Mouse (Mus musculus) embryo, embryonic 10 days (tissue): ENCODE measurements around the gene Ptprm.
A peak's percentile ranks its signal among the peaks of the same experiment; 100 is the strongest.

Experiments
- DNase-seq: peaks from one replicate; pipeline ENCODE4 v3.0.0-alpha.2; 2015; ENCODE audit warnings: low spot score

The Ptprm gene

DNA sequence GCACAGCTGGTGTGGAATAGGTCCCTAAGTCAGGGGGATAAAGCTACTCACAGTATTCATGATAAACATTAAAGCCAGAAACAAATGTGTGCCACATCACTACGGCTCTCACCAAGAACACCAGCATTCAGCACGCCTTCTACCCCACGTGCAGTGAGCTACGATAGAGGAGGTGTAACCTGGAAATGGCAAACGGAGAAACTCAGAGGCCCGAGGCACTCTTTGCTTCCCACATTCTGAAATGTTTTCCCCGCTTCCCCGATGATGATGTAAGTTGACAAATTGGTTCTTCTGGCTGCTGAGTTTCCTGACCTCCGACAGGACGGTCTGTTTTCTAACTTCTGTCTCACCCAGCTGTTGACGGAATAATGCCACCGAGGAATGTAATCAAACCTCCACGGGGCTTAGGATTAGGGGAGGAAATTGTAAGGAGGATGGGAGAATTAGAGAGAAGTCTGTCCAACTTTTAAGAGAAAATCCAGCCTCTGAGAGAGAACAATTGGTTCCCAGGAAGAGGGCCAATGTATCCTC lies 72.6 kb downstream of the Ptprm start:
- DNase-seq = peak; percentile 28

DNA sequence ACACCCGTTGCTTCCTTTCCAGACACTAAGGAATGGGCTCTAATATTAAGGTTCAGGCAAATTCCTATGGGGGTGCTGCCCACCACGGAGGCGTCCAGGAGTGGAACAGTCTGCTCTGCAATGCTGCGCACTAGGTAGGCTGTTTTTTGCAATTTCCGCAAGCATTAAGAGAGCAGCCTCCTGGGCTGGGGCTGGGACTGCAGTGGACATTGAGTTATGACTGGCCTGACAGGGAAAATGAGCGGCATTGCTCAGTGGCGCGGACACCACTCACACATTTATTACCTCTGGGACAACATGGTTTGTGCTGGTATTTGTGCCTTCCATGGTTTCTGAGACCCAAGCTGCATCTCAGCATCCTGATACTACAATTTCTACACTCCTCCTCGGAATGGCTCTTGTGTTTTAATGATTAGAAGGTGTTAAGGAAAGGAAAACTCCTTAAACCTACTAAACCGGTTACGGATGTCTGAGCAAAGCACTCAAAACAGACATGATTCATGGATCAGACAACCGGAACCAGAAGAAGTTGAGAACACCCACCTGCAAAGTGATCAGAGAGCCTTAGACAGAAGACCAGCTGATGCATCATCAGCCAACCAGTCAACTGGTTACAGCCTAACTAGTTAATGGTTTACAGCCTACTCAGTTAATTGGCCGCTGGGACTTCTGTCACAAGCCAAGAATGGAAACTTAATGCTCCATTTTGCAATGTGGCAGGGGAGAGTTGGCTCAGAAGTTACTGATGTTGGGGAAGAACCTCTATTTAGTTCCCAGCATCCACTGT lies 76.9 kb downstream of the Ptprm start:
- no peak for DNase-seq

DNA sequence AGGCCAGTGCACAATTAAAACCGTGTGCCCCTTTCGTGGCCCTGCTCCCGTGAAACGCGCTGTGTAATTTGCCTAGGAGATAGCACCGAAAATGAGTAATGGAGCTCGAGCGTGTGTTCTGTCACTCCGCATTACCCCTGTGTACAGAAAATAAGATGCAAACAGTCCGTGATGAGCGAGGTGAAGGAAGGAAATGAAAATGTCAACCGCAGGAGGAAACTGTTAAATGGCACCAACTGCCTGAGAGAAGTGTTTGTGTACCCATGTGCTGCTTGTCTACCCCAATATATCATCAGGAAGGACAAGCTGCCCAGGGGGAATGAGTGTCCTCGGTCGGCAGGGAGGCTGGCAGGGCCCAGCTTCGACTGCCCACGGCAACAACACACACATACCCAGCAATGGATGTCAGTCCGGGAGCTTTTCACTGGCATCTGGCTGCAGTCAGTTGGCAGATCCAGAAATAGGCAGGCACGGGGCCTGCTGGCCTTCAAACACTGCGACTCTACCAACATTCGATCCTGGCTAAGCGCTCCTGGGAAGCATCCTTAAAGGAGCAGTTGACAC lies 79.6 kb downstream of the Ptprm start:
- DNase-seq = peak; percentile 10

DNA sequence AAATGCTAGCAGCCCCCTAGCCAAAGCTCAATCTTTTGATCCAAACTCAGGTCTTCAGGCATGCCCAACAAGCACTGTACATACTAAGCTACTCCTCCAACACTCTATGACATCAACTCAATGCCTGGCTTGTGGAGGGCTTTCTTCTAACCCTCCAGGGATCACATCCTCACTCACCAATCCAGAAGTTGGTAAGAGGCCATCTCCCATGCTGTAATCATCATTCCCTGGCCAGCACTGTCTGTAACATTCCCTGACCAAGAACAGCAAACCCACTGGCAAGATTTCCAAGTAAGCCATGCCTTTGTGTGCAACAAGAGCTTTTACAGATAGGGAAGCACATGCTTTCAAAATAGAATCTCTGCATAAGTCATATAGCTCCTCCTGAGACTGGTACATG lies 81.3 kb downstream of the Ptprm start:
- no peak for DNase-seq

DNA sequence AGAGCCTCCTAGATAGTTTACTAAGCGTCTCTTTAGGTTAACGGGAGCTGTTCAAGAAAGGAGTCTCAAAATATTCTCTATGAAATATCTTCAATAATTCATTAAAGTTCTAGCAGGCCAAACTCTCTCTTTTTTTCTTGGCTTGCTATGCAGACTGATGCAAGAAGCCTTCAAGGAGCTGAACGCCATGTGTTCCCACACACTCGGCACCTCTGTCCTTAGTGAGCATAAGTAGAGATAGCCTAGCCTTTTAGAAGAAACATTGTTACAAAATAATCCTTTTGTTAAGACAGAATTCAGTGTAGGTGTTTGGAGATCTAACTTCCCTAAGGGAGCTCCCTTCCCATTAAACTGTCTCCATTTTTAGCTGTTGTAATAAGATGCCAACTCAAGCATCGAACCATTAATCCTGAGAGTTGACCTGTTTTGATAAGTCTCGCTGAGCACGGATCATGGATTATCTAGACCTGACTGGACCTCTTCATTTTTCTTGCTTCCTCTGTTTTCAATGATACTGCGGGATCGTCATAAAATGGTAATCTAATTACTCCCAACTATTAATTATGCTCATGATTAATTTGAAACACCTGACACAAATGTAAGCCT lies 85.7 kb downstream of the Ptprm start:
- DNase-seq = no peak

DNA sequence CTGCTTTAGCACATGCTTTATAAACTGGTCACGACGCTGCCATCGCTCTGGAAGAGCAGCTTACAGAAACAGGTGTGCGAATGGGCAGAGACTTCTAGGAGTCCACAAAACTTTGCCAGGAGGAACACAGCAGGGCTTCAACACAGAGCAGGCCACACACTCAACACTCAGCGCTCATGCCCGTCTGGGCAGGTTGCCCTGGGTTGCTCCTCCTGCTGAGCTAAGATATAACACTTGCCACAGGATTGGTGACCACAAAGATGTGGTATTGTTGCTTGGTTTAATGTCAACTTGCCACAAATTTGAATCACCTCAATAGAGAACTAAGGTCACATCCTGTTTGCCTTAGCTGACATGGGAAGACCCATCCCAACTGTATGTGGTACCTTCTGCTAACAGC lies 88.0 kb downstream of the Ptprm start:
- DNase-seq = no peak

DNA sequence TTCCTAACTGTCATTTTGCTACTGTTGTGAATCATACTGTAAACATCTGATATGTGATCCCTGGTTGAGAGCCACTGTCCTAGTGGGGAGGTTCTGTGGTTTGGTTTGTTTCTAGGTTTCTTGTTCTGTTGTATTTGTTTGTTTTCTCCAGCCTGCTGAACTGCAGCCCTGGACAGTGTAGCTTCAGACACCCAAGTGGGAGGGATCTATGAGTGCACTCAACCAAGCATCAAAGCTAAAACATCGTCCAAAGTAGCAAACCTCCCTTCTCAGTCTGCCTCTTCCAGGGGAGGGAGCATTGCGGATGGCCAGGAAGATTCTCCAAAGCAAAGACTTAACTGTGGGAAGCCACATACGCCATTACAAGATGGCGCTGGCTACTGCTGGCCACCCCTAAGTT lies 88.7 kb downstream of the Ptprm start:
- no peak for DNase-seq

DNA sequence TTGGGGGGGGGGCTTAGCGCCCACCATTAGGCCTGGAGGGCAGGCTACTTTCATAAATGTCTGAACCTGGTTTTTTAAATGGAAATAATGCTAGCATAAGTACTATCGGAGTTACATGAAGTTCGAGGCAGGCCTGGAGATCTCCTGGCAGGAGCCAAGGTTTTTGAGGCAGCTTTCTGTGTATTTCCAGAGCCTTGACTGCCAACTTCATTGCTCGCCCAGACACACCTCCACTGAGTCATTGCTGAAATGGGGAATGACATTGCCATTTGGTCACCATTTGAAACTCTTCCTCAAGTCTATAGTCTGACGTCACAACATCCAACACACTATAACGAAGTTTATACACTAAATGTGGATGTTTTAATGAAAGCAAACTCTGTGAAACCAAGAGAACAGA lies 89.5 kb downstream of the Ptprm start:
- DNase-seq = no peak

DNA sequence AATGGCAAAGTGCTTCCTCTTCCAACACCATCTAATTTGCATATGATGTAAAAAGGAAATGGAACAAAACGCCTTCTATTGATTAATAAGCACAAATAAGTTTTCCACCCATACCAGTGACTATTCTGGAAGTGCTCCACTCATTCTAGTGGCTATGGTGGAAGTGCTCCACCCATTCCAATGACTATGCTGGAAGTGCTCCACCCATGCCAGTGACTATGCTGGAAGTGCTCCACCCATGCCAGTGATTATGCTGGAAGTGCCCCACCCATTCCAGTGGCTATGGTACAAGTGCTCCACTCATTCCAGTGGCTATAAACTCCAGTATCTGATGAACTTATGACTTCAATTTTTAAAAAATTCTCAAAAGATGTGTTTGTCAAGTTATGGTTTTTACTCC lies 91.2 kb downstream of the Ptprm start:
- no peak for DNase-seq

DNA sequence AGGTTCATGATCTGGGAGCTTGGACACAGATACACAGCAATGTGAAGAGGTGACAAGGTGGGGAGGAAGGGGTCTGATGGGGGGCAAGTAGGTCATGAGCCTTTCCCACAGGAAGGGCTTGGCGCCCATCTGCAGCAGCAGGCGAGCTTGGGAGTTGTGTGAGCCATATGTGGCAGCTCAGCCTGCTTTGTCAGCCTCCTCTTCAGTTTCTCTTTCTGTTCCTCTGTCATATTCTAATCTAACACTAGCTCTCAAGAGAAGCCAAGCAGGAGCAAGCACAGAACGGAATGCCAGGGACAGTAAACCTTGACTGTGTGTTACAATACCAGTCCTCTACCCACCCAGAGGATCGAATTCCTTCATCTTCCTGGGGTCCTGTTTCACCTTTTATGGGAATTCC lies 94.2 kb downstream of the Ptprm start:
- DNase-seq = no peak

DNA sequence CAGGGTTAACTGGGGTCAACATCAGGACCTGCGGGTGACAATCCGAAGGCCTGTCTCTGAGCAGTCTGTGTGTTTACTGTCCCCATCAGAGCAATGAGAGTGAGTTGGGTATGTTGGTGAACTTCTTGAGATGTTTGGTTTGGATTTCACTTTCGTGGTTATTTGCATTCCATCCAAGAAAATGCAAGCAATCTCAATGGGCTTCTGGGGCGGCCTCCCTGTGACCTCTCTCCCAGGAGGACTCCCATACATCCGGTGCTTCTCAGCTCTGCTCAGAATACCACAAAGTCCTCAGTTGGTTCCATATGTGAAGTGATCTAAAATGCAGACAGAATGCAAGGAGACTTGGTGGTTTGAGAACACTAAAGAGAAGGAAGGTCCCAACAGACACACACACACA lies 96.5 kb downstream of the Ptprm start:
- DNase-seq = no peak

DNA sequence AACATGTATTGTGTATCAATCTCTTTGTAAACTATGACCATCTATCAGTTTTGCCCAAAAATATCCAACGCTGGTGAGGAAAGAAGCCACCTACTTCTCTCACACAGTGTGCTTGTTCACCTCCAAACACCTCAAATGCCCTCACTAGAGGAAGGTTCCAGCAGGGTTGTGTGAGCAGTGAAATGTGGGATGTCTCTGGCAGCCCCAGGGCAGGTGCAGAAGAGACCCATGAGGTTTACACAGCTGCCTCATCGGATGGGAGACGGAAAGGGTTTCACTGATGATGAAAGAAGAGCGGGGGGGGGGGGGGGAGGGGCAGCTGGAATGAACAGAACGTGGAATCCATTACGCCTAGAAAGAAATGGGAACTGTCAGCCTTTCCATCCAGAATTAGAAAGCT lies 98.1 kb downstream of the Ptprm start:
- no peak for DNase-seq

DNA sequence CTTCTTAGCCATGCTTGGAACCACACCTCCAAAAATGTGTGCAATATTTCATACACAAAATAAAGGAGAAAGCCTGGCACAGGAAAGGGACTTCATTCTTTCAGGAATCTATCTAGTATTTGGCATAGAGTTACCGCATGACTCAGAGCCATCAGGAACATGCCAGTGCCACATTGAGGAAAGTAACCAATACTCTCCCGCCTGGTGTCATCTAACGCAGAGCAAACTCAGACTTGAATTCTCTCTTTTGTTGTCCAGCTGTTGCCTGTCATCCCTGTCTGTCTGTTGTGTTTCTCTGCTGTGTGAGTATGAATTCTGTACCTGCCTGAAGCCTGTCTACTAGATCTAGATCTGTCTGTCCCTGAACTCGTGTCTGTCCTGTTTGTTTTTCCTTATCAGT lies 100.8 kb downstream of the Ptprm start:
- no peak for DNase-seq

DNA sequence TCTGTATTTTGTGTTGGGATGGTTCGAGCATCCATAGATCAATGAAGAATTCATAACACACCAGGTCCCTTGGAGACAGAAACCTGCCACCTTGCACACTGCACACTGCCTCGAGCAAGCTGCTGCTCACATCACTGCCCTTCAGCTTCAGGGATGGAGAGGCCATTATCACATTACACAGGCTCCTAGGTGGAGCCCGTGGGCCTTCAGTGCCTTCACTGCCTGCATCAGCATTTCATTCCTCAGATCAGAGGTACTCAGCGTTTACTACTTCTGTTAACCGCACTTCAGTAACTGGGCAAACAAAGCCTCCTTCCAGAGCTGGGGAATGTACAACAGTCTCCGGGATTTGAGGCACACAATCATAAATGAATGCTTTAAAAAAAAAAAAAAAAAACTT lies 101.3 kb downstream of the Ptprm start:
- no peak for DNase-seq

DNA sequence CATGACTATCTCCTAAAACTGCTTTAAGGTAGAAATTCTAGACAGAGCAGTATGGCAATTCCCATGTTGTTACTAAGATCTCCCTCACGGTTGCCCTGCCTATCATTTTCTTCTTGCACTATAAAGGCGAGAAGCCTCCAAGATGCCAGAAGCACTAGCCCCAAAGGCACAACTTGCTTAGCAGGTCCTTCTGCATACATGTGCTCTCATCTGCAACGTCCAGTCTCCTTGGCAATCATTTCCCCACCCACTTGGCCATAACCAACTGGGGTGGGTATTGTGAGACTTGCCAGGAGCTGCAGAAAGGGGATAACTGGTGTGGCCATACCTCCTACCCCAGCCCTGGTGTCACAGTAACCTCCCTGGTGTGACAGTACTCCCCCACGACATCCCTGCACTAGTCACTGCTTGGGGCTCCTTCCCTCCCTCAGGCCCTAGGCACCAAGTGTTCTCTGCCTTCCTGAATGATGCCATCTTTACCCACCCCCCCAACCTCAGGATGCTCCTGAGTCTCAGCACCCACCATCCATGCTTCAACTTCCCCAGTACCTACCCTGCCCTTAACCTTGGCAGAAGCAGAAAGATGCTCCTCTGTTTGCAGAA lies 108.9 kb downstream of the Ptprm start:
- DNase-seq = no peak

DNA sequence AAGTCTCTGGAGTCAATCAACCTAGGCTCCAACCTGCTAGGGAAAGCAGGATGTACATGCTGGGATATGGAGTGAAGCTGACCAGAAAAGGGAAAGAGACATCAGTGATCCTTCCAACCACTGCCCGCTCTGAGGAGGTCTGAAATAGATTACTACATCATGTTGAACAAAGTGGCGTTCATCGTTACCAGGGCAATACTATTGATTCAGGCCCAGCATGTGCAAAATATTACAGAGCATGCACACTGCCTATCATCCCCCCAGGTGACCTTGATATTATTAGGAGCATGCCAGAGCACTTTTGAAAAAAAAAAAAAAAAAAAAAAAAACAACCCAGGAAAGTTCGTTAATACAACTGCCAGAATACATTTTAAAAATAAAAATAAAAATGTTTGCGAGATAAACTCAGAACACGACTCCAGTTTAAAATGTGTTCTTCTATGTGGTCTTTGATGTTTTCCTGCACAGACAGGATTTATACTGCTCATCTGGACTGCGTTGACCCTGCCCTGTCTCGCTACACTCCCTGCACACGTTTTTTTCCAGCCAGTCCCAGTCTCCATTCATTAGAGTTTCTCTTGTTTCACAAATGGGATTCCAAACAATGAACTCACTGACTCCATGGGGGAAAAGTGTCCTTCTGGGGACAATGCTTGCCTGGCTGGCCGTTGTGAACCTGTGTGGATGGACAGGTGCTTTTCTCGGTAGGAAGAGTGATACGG lies 111.3 kb downstream of the Ptprm start:
- peak; percentile 59 for DNase-seq

DNA sequence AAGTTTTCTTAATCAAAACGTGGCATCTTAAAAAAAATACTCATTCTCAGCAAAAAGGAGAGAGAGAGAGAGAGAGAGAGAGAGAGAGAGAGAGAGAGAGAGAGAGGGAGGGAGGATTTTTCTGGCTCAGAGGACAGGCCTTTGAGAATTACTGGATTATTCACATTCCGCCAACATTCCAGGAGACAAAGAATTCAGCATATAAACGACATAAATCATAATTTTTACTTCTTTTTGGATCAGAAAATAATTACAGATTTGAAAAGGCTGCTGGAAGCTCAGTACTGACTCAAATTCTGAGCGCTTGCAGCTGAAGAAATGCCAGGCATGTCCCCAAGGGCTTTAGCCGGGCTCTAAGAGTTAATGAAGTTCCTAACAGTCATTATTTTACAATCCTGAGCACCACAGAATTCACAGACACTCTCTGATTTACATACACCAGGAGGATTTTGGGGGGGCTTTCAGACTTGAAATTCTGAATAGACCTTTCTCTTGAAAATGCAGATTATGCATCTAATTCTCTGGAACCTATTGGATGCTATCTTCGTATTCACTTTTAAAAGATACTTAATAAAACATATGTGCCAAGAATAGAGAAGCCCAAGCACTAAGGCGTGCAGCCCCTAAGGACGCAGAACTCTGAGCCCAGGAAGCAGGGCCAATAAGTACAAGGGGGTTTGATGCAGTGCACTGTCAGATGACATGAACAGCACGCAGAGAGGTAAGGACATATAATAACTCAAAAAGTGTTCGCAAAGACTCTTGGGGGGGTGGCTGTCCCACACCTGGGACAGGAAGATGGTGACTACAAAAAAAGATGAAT lies 112.1 kb downstream of the Ptprm start:
- DNase-seq = no peak

DNA sequence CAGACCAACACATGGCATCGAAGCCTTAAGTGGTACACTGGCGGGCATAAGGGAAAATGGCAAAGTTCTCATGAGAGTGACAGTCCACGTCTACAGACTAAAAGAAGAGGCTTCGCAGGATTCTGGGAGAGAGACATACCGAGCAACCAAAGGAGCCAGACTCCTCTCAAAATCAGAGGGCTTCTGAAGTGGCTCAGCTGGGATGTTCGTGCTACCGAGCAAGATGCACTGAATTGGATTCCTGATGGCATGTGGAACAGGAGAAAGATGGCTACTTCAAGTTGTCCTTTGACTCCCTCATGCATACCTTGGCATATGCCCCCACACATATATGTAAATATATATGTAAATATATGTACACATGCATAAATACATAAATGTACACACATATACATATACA lies 115.4 kb downstream of the Ptprm start:
- DNase-seq = no peak

DNA sequence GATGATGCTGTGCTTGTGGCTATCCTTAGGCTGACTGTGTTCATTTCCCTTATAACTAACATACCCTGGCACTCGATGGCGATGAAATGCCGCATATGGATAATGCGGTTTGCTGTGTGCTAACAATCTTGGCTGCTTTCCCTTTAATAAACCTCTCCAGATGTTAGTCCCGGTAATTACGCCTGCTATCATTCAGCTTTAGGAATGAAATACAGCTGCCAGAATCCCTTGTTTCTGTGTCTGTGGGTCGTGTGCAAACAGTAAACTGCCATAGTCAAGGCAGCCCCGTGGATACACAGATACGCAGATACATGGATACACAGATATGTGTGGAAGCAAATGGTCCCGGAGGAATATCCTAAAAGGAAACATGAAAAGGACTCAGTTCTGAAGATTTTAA lies 116.8 kb downstream of the Ptprm start:
- DNase-seq = no peak

DNA sequence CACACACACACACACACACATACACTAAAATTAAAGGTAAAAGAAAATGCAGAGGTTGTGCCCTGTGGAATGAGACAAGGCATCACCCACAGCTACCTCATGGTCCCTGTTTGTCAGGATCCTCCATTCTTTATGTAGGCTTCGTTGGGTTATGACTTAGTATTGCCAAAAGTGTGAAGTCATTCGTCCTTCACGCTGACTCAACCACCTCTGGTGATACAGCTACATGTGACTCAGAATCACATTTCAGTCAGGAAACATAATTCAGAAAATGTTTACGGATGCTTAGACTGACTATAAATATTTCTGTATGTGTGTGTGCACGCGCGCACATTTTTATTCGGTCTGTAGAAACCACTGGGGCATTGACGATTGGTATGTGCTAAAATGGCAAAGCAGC lies 121.2 kb downstream of the Ptprm start:
- no peak for DNase-seq

DNA sequence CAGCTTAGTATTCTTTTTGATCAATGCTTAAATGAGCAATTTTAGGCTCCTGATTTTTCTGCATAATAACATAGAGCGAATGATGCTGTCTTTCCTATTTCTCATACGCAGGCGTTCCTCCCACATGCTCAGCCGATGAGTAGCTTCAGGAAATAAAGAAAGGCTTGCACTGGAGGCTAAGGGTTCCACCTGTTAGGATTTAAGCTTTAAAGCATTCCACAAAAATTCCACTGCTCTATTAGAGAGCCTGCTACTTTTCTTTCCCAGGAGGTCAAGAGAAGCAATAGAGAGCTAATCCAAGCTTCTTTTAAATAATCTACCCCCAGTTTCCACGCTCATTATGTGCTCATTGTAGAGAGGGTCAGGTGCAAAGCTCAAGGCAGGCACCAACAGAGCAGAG lies 127.3 kb downstream of the Ptprm start:
- DNase-seq = no peak

DNA sequence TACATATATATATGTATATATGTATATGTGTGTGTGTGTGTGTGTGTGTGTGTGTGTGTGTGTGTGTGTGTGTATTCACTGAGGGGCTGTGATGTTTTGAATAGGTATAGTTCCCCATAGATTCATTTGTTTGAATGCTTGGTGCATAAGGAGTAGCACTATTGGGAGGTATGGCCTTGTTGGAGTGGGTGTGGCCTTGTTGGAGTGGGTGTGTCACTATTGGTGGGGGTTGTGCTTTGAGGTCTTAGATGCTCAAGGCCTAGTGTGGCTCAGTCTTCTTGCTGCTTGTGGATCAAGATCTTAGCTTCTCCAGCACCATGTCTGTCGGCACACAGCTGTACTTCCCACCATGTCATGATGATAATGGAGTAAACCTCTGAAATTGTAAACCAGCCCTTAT lies 138.9 kb downstream of the Ptprm start:
- DNase-seq = no peak
